Mouse (Mus musculus) layer of hippocampus, postnatal 10 days (tissue): Measurements from ENCODE around the gene Nuak1. TPM values are rescaled to one million over a fixed set of nuclear protein-coding genes. Genes with fewer than 3 reads are reported as not detected.

Experiments used
- DNase-seq, 2 experiments: peaks; one replicate each; pipeline ENCODE4 v3.0.0; 2021; ENCODE audit warnings: low spot score in 2 of 2
- total RNA-seq, 2 experiments: library from RNA; stranded (reverse); gene quantifications; 2 replicates each; pipeline ENCODE4 v1.2.3; 2021

The Nuak1 gene
- total RNA-seq, 2 experiments from 2014 or later = 45.2 to 54.6 TPM

- no peak for DNase-seq
Observed at GRCm38 (mm10) chr10:84357593-84357992, 82.8 kb downstream of the Nuak1 start.

- DNase-seq = no peak
Observed at GRCm38 (mm10) chr10:84354323-84354722, 86.1 kb downstream of the Nuak1 start.

DNA sequence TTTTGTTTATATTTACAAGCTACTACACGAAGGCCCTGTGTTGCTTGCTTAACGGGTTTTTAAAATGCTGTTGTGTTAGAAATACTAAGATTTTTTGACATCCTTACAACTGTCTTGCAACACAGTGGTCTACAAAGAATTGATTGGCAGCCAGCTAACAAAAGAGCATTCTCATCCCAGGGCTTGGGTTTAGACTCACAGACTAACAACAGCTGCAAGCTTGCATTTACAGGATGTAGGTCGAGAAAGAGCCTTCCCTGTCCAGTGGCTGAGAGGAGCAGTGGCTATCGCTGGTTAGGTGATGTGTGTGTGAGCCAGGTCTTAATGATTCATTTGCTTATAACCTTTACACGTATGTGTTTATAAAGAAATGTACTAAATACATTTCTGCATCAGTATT lies 94.7 kb downstream of the Nuak1 start:
- DNase-seq = no peak

DNA sequence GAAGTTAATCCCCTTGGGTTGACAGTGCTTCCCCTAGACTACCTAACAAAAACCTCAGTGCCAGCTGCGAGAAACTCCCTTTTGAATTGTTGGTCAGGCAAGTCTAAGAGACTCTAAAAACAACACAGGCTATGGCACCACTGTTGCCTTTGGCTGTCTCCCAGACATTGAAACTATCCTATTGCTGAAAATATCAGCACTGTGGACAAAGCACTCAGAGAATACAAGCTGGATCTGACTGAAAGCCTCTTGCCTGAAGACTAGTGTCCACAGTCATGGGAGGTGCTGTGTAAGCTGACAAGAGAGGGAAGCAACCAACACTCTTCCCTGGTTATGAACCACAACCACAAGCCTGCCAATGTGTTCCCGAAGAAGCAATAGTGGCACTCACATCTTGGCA lies 96.9 kb downstream of the Nuak1 start:
- DNase-seq = no peak

DNA sequence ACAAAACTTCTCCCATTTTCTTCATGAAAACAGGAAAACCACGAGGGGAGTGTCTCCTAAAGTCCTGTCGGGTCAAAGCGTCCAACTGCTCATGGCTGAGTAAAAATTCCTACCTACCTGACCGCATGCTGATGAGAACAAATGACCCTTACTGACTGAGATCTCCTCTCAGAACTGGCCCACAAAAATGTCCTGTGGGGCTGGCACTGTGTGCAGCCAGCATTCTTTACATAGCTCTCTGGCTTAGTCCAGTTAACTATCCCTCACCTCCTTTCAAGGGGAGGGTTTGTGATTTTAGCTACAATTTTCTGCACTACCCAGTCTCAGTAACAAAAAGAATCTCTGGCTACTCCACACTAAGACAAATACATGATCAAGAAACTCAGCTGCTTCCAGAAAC lies 100.9 kb downstream of the Nuak1 start:
- DNase-seq = no peak

GRCm38 (mm10) chr10:84338752-84339151 lies 101.6 kb downstream of the Nuak1 start:
- no peak for DNase-seq

DNA sequence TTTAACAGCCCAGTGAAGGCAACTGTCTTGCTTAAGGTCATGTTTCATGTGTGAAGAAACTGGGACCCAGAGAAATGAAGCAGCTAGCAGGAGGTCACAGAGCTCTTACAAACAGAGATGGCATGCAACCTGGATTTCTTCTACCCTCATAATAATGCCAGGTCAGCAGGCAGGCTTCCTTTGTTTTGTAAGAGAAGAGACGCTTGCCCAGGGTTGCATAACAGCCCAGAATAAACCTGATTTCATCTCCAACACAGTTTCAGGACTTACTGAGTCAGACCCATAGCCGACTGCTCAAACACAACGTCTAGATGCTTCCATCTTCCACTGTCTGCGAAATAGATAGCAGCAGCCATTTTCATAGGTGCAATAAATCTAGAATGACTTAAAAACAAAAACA lies 105.0 kb downstream of the Nuak1 start:
- no peak for DNase-seq

GRCm38 (mm10) chr10:84329822-84330221 lies 110.6 kb downstream of the Nuak1 start:
- DNase-seq = no peak

- DNase-seq = no peak
Observed at GRCm38 (mm10) chr10:84329336-84329735, 111.1 kb downstream of the Nuak1 start.

DNA sequence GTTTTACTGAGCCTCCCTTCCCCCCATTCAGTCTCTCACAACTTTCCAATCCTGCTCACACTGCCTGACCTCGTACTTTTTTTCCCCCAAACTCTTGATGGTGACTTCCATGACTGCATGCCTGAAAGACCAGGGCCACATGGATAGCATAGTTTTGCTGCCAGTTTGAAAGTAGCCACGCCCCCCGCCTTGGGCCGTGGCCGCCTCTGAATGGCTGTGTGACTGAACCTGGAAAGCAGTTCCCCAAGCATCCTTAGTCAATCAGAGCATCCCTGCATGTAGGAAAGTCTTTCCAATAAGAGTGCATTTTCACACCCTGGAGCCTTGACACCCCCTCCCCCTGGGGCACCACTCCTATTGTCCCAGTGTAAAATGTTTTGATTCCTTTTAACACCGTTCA lies 116.4 kb downstream of the Nuak1 start:
- no peak for DNase-seq

Other genes with a start within 250 kb of the Nuak1 start
- 10 to 100 TPM; 34.2 to 36.9 TPM for gene Ckap4, start 93.5 kb upstream of the Nuak1 start, total RNA-seq
- 10 to 100 TPM; 15.2 to 17.2 TPM for gene Tcp11l2, start 136.0 kb upstream of the Nuak1 start, total RNA-seq
- gene Polr3b, start 181.7 kb upstream of the Nuak1 start, total RNA-seq = 10 to 100 TPM; 15.5 to 15.9 TPM